Mouse (Mus musculus) kidney, embryonic 16.5 days (tissue): ENCODE data around the gene Mecom. TPM values are rescaled to one million over a fixed set of nuclear protein-coding genes. Genes with fewer than 3 reads are reported as not detected.
A peak's percentile ranks its signal among the peaks of the same experiment; 100 is the strongest.

Experiments used
- ATAC-seq: fragments of 200-750 bp; cut with Nextera tagmentation; 2 replicates; pipeline ENCODE4 v1.8.0; 2017; ENCODE audit warnings: moderate TSS enrichment; ENCODE audit not compliant: low FRiP score, low TSS enrichment
- H3K27ac ChIP-seq: fragments of 300-500 bp; sonication (generic); 2 replicates; pipeline ENCODE4 v1.5.1; 2014; ENCODE audit warnings: low read length
- H3K27me3 ChIP-seq: fragments of 300-500 bp; sonication (generic); 2 replicates; pipeline ENCODE4 v1.6.1; 2014; ENCODE audit warnings: low read length, control low read depth, mixed read lengths; ENCODE audit not compliant: insufficient read depth
- H3K36me3 ChIP-seq: fragments of 300-500 bp; sonication (generic); 2 replicates; pipeline ENCODE4 v1.6.1; 2014; ENCODE audit warnings: low read length, control low read depth, mixed read lengths; ENCODE audit not compliant: insufficient read depth
- H3K4me1 ChIP-seq: fragments of 300-500 bp; sonication (generic); 2 replicates; pipeline ENCODE4 v1.6.1; 2014; ENCODE audit warnings: low read length, control low read depth, mixed read lengths; ENCODE audit not compliant: insufficient read depth
- H3K4me2 ChIP-seq: fragments of 300-500 bp; sonication (generic); replicated peaks from 2 replicates; pipeline ENCODE4 v1.6.1; 2014; ENCODE audit warnings: low read depth, low read length
- H3K4me3 ChIP-seq: fragments of 300-500 bp; sonication (generic); 2 replicates; pipeline ENCODE4 v1.5.1; 2014; ENCODE audit warnings: mild to moderate bottlenecking, low read length
- H3K9ac ChIP-seq: fragments of 300-500 bp; sonication (generic); replicated peaks from 2 replicates; pipeline ENCODE4 v1.6.1; 2014; ENCODE audit warnings: low read length
- H3K9me3 ChIP-seq: fragments of 300-500 bp; sonication (generic); 2 replicates; pipeline ENCODE4 v1.6.1; 2016; ENCODE audit warnings: low read length, control low read depth
- WGBS: fragments of 180-500 bp; shearing (Covaris S2); extraction: QIAGEN DNeasy Blood & Tissue Kit; methylation state at CpG from one replicate; pipeline ENCODE4 v1.1.7; 2014; 5-methylcytosine and 5-hydroxymethylcytosine counted together
- polyA plus RNA-seq: library from polyadenylated mRNA; unstranded; fragments of >200 nt; fragmentation: Nextera tagmentation; extraction: Ambion mirVana; gene quantifications from 2 replicates; pipeline ENCODE4 v1.2.1, GENCODE M21; 2015

Gene Mecom
- polyA plus RNA-seq, 1 experiment from 2014 or later: 78.3 TPM

- H3K9ac ChIP-seq: peak overlapping the region; percentile 79
- peak overlapping the region; percentile 87 for H3K4me2 ChIP-seq
- H3K36me3 ChIP-seq: no peaks in the 10 kb centered on the region
- ATAC-seq: peak; percentile 37
- peak overlapping the region; percentile 95 for H3K27ac ChIP-seq
- peaks cover 32% of the 10 kb centered on the region for H3K27me3 ChIP-seq
- H3K9me3 ChIP-seq: no peaks in the 10 kb centered on the region
- H3K4me1 ChIP-seq: peaks cover 41% of the 10 kb centered on the region
- under 1% methylated on average over 33 of the region's 55 CpGs for WGBS
- H3K4me3 ChIP-seq: peak overlapping the region; percentile 56
Observed at GRCm38 (mm10) chr3:30508930-30509910, 38.6 kb downstream of the Mecom start.

- H3K4me1 ChIP-seq: peaks cover 42% of the 10 kb centered on the region
- H3K27me3 ChIP-seq: peaks cover 32% of the 10 kb centered on the region
- WGBS: under 1% methylated on average over 58 of the region's 73 CpGs
- ATAC-seq: peak; percentile 89
- peak overlapping the region; percentile 95 for H3K27ac ChIP-seq
- no peaks in the 10 kb centered on the region for H3K36me3 ChIP-seq
- H3K9ac ChIP-seq: peak overlapping the region; percentile 79
- H3K9me3 ChIP-seq: no peaks in the 10 kb centered on the region
- H3K4me2 ChIP-seq: peak overlapping the region; percentile 87
- peak overlapping the region; percentile 56 for H3K4me3 ChIP-seq
Observed at GRCm38 (mm10) chr3:30508296-30508929, 39.4 kb downstream of the Mecom start.

- Histone ChIP-seq H3K9ac (peak overlapping the region; percentile 79), H3K27ac (peak overlapping the region; percentile 95), H3K9me3 (no peaks in the 10 kb centered on the region), H3K4me1 (peaks cover 42% of the 10 kb centered on the region), H3K4me3 (peak overlapping the region; percentile 56), H3K27me3 (peaks cover 32% of the 10 kb centered on the region), H3K36me3 (no peaks in the 10 kb centered on the region), H3K4me2 (peak overlapping the region; percentile 87)
- WGBS: under 1% methylated on average over 41 of the region's 41 CpGs
- peak; percentile 4; the same call in 1 of the 2 replicates for ATAC-seq
Observed at GRCm38 (mm10) chr3:30507576-30508295, 40.1 kb downstream of the Mecom start.

- Histone ChIP-seq H3K36me3 (no peaks in the 10 kb centered on the region), H3K9ac (peak overlapping the region; percentile 79), H3K27ac (peak overlapping the region; percentile 95), H3K9me3 (no peaks in the 10 kb centered on the region), H3K4me1 (peaks cover 42% of the 10 kb centered on the region), H3K4me3 (peak overlapping the region; percentile 56), H3K27me3 (peaks cover 32% of the 10 kb centered on the region), H3K4me2 (peak overlapping the region; percentile 87)
- WGBS: under 1% methylated on average over 22 of the region's 22 CpGs
- ATAC-seq: 0 out of 2 replicates have a peak, but pooled peaks have one; percentile 3
Observed at GRCm38 (mm10) chr3:30507028-30507575, 40.7 kb downstream of the Mecom start.

- H3K36me3 ChIP-seq: no peaks in the 10 kb centered on the region
- 7% methylated on average over 17 of the region's 17 CpGs for WGBS
- H3K9ac ChIP-seq: peak overlapping the region; percentile 79
- no peak for ATAC-seq
- peak overlapping the region; percentile 87 for H3K4me2 ChIP-seq
- peaks cover 26% of the 10 kb centered on the region for H3K27me3 ChIP-seq
- H3K27ac ChIP-seq: peak overlapping the region; percentile 95
- no peaks in the 10 kb centered on the region for H3K9me3 ChIP-seq
- H3K4me3 ChIP-seq: peak overlapping the region; percentile 56
- peaks cover 35% of the 10 kb centered on the region for H3K4me1 ChIP-seq
Observed at GRCm38 (mm10) chr3:30506329-30507027, 41.3 kb downstream of the Mecom start.

GRCm38 (mm10) chr3:30505741-30506251, 42.0 kb downstream of the Mecom start:
- no peaks in the 10 kb centered on the region for H3K36me3 ChIP-seq
- peak overlapping the region; percentile 53 for H3K9ac ChIP-seq
- H3K4me2 ChIP-seq: peak overlapping the region; percentile 87
- H3K9me3 ChIP-seq: no peaks in the 10 kb centered on the region
- 18% methylated on average over 16 of the region's 16 CpGs for WGBS
- H3K4me1 ChIP-seq: peaks cover 35% of the 10 kb centered on the region
- H3K27ac ChIP-seq: peak overlapping the region; percentile 75
- peak overlapping the region; percentile 26 for H3K4me3 ChIP-seq
- peaks cover 21% of the 10 kb centered on the region for H3K27me3 ChIP-seq
- ATAC-seq: no peak

GRCm38 (mm10) chr3:30504561-30504960, 43.2 kb downstream of the Mecom start:
- peak overlapping the region; percentile 34; the same call in 1 of the 2 replicates for H3K9ac ChIP-seq
- 42% methylated on average over 7 of the region's 7 CpGs for WGBS
- H3K4me2 ChIP-seq: peak overlapping the region; percentile 13; the same call in 1 of the 2 replicates
- no peaks in the 10 kb centered on the region for H3K9me3 ChIP-seq
- peaks cover 16% of the 10 kb centered on the region for H3K27me3 ChIP-seq
- H3K27ac ChIP-seq: peak overlapping the region; percentile 75
- no peaks in the 10 kb centered on the region for H3K36me3 ChIP-seq
- H3K4me1 ChIP-seq: peaks cover 31% of the 10 kb centered on the region
- H3K4me3 ChIP-seq: no peak overlapping the region
- no peak for ATAC-seq

GRCm38 (mm10) chr3:30503821-30504220, 44.0 kb downstream of the Mecom start:
- no peaks in the 10 kb centered on the region for H3K36me3 ChIP-seq
- no peaks in the 10 kb centered on the region for H3K9me3 ChIP-seq
- H3K9ac ChIP-seq: no peak overlapping the region
- H3K4me2 ChIP-seq: no peak overlapping the region
- peaks cover 16% of the 10 kb centered on the region for H3K27me3 ChIP-seq
- H3K4me1 ChIP-seq: peaks cover 31% of the 10 kb centered on the region
- H3K4me3 ChIP-seq: no peak overlapping the region
- peak overlapping the region; percentile 75 for H3K27ac ChIP-seq
- ATAC-seq: no peak
